ENCODE assay signal across 13 mouse cellular contexts in the genomic region with DNA sequence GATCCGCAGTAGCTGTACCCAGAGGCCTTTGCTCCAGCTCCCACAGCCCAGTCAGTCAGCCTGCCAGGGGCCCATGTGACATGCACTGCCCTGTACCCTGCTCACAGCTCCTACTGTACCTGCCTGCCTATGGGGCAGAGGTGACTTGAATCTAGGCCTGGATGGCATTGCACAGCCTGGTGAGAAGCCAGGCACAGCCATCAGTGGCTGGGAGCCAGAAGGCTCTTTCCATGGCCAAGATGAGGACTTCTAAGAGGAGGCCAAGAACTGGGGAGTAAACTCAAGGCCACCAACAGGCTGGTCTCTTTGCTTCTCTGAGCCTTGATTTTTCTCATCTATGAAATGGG. TPM values are rescaled to one million over a fixed set of nuclear protein-coding genes. Genes with fewer than 3 reads are reported as not detected.
DNase-seq lines count a peak whose midpoint lies in the region; ATAC-seq and TF ChIP-seq lines count a peak whose summit lies in the region.
"Had no signal": no experiment of that assay in that cellular context is flagged by ENCODE, and none has a peak within 500 bp of the region (broad histone marks: within the 10 kb centered on the region; RNA-seq: fewer than 3 reads in every experiment).

No protein-coding gene starts in this region.

- no peak overlapping the region for H3K4me3 ChIP-seq in kidney, postnatal 0 days (replicated peaks; ENCODE audit: low read depth, low read length)
- no peak overlapping the region for H3K4me3 ChIP-seq in stomach, embryonic 16.5 days (replicated peaks; ENCODE audit: low read length)
- H3K4me3 ChIP-seq: midbrain, embryonic 13.5 days; neural tube, embryonic 13.5 days; stomach, embryonic 15.5 days had no signal

- H3K4me2 ChIP-seq in kidney, postnatal 0 days (ENCODE audit: low read length): no peak overlapping the region
- no peak overlapping the region for H3K4me2 ChIP-seq in stomach, embryonic 16.5 days (ENCODE audit: low read depth, low read length)
- H3K4me2 ChIP-seq: midbrain, embryonic 13.5 days; neural tube, embryonic 13.5 days; stomach, embryonic 15.5 days had no signal

- H3K36me3 ChIP-seq in kidney, postnatal 0 days (ENCODE audit: insufficient read depth, low read length): no peaks in the 10 kb centered on the region
- H3K36me3 ChIP-seq in stomach, embryonic 16.5 days (ENCODE audit: control insufficient read depth, insufficient read depth, low read length): no peaks in the 10 kb centered on the region
- H3K36me3 ChIP-seq: G1E; midbrain, embryonic 13.5 days; neural tube, embryonic 13.5 days; stomach, embryonic 15.5 days had no signal

- no peak overlapping the region for H3K9ac ChIP-seq in kidney, postnatal 0 days (ENCODE audit: low read depth, low read length)
- no peak overlapping the region; the same call in 1 of the 2 replicates for H3K9ac ChIP-seq in stomach, embryonic 16.5 days (ENCODE audit: low read length)
- H3K9ac ChIP-seq: midbrain, embryonic 13.5 days; neural tube, embryonic 13.5 days; stomach, embryonic 15.5 days had no signal

- H3K27me3 ChIP-seq in kidney, postnatal 0 days (ENCODE audit: insufficient read depth, low read length): no peaks in the 10 kb centered on the region
- no peaks in the 10 kb centered on the region for H3K27me3 ChIP-seq in stomach, embryonic 16.5 days (ENCODE audit: control insufficient read depth, insufficient read depth, low read length)
- H3K27me3 ChIP-seq: midbrain, embryonic 13.5 days; neural tube, embryonic 13.5 days; stomach, embryonic 15.5 days had no signal

- H3K27ac ChIP-seq in kidney, postnatal 0 days: peak overlapping the region; percentile 54; the same call in 1 of the 2 replicates
- 0 out of 2 replicates have a peak overlapping the region, but pooled peaks have one; percentile 7 for H3K27ac ChIP-seq in stomach, embryonic 16.5 days (ENCODE audit: low read length)
- H3K27ac ChIP-seq: midbrain, embryonic 13.5 days had no signal

- no peak for TF ChIP-seq CTCF in kidney, postnatal 0 days (IDR thresholded peaks at IDR 0.05; ENCODE audit: low read depth)

- H3K9me3 ChIP-seq in kidney, postnatal 0 days (replicated peaks; ENCODE audit: low read length): no peaks in the 10 kb centered on the region
- no peaks in the 10 kb centered on the region for H3K9me3 ChIP-seq in stomach, embryonic 16.5 days (replicated peaks; ENCODE audit: control insufficient read depth, low read length)
- H3K9me3 ChIP-seq: G1E; midbrain, embryonic 13.5 days; neural tube, embryonic 13.5 days; stomach, embryonic 15.5 days had no signal

- WGBS in kidney, postnatal 0 days: 100% methylated on average over 1 of the region's 1 CpGs
- 84% methylated on average over 1 of the region's 1 CpGs for WGBS in stomach, embryonic 16.5 days

- 0 out of 2 replicates have a peak, but pooled peaks have one; percentile 3 for ATAC-seq in cerebellum, adult (ENCODE audit: insufficient number of reproducible peaks, low FRiP score, low TSS enrichment)
- ATAC-seq in kidney, postnatal 0 days (replicated peaks; ENCODE audit: low FRiP score, low read depth): no peak
- no peak for ATAC-seq in stomach, embryonic 16.5 days (ENCODE audit: insufficient read depth, low FRiP score)
- ATAC-seq: forebrain, embryonic 14.5 days; midbrain, embryonic 13.5 days had no signal

- peaks cover 19% of the 10 kb centered on the region for H3K4me1 ChIP-seq in kidney, postnatal 0 days (replicated peaks; ENCODE audit: insufficient read depth, low read length)
- peaks cover 60% of the 10 kb centered on the region for H3K4me1 ChIP-seq in stomach, embryonic 16.5 days (ENCODE audit: control insufficient read depth, insufficient read depth, low read length)

- no peak for DNase-seq in cerebellum, postnatal 4 days (ENCODE audit: low spot score in 2 of 2)
- no peak for DNase-seq in kidney, postnatal 0 days (ENCODE audit: low spot score)
- no peak for DNase-seq in kidney, postnatal 10 days
- DNase-seq in cerebellum, postnatal 25 days: peak; percentile 64 to 72
- DNase-seq in spleen, postnatal 36 days (ENCODE audit: low spot score in 2 of 2): no peak
- no peak for DNase-seq in layer of hippocampus, adult 9-11 months

RNA-seq across cellular contexts. Expression of a gene that starts 53.2 kb away (rescaled TPM):
- polyA plus RNA-seq in kidney, postnatal 0 days (2015; fragmentation: Nextera tagmentation; extraction: Ambion mirVana): 4.5 and 4.6 TPM in 2 replicates
- 3.3 and 3.8 TPM in 2 replicates for polyA plus RNA-seq in stomach, embryonic 16.5 days (2015; fragmentation: Nextera tagmentation; extraction: Ambion mirVana)

Comparison
In these comparisons a context has a peak if more than half of its experiments do, and no peak if none do; other contexts are left out.
1. DNase-seq: peak in cerebellum, postnatal 25 days (2 of 2); none in cerebellum, postnatal 4 days (0 of 2), kidney, postnatal 0 days (single experiment), kidney, postnatal 10 days (single experiment), spleen, postnatal 36 days (0 of 2) and layer of hippocampus, adult 9-11 months (single experiment).